Mouse (Mus musculus) lung, postnatal 0 days (tissue): ENCODE results near the gene Gtf3c1. TPM values are rescaled to one million over a fixed set of nuclear protein-coding genes. Genes with fewer than 3 reads are reported as not detected.

Experiments
- ATAC-seq: fragments of 200-750 bp; cut with Nextera tagmentation; 2 replicates; pipeline ENCODE4 v1.8.0; 2017; ENCODE audit warnings: moderate library complexity
- DNase-seq: peaks from one replicate; pipeline ENCODE4 v3.0.0-alpha.2; 2016; ENCODE audit warnings: low spot score
- H3K27ac ChIP-seq: fragments of 300-500 bp; sonication (generic); 2 replicates; pipeline ENCODE4 v1.5.1; 2014; ENCODE audit warnings: antibody characterized with exemption, mild to moderate bottlenecking, low read length, mixed read lengths
- H3K27me3 ChIP-seq: fragments of 300-500 bp; sonication (generic); replicated peaks from 2 replicates; pipeline ENCODE4 v1.6.1; 2014; ENCODE audit warnings: low read length, mixed read lengths; ENCODE audit not compliant: insufficient read depth
- H3K36me3 ChIP-seq: fragments of 300-500 bp; sonication (generic); 2 replicates; pipeline ENCODE4 v1.6.1; 2014; ENCODE audit warnings: low read length, mixed read lengths; ENCODE audit not compliant: insufficient read depth
- H3K4me1 ChIP-seq: fragments of 300-500 bp; sonication (generic); 2 replicates; pipeline ENCODE4 v1.6.1; 2014; ENCODE audit warnings: antibody characterized with exemption, low read depth, low read length, mixed read lengths; ENCODE audit not compliant: insufficient read depth
- H3K4me2 ChIP-seq: fragments of 300-500 bp; sonication (generic); replicated peaks from 2 replicates; pipeline ENCODE4 v1.6.1; 2014; ENCODE audit warnings: low read depth, mild to moderate bottlenecking, low read length, moderate library complexity, mixed read lengths
- H3K4me3 ChIP-seq: fragments of 300-500 bp; sonication (generic); 2 replicates; pipeline ENCODE4 v1.5.1; 2014; ENCODE audit warnings: low read depth, low read length
- H3K9ac ChIP-seq: fragments of 300-500 bp; sonication (generic); replicated peaks from 2 replicates; pipeline ENCODE4 v1.6.1; 2014; ENCODE audit warnings: low read depth, mild to moderate bottlenecking
- H3K9me3 ChIP-seq: fragments of 300-500 bp; sonication (generic); 2 replicates; pipeline ENCODE4 v1.6.1; 2016; ENCODE audit warnings: low read length, mixed read lengths
- CTCF ChIP-seq: IDR thresholded peaks from 2 replicates; pipeline ENCODE4 v1.5.1; 2016; ENCODE audit warnings: antibody characterized with exemption, mild to moderate bottlenecking
- EP300 ChIP-seq: IDR thresholded peaks from 2 replicates; pipeline ENCODE4 v1.6.1; 2016; ENCODE audit warnings: antibody characterized with exemption, mild to moderate bottlenecking, control low read depth
- WGBS: fragments of 180-500 bp; shearing (Covaris S2); extraction: QIAGEN DNeasy Blood & Tissue Kit; methylation state at CpG from one replicate; pipeline ENCODE4 v1.1.7; 2014; 5-methylcytosine and 5-hydroxymethylcytosine counted together
- polyA plus RNA-seq: library from polyadenylated mRNA; unstranded; fragments of >200 nt; fragmentation: Nextera tagmentation; extraction: Ambion mirVana; gene quantifications from 2 replicates; pipeline ENCODE4 v1.2.1, GENCODE M21; 2015

The Gtf3c1 gene
- polyA plus RNA-seq, 1 experiment from 2014 or later = 13.6 TPM

DNA sequence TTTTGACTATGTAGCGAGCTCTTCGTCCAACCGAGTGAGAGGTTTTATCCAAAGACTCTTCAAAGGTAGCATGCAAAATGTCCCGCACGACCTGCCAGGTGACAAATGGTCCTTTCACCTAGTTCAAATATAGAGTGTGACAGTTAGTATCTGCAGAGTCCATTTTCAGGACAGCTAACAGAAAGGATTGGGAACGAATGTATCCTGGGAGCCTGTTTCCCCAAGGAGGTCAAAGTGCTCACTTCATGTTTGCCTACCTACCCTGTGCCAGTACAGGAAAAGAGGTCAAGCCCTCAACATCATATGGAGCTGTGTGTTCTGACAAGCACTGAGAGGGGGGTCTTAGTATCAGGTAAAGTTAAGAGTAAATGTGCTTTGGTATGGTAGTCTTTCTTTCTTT lies 50.1 kb downstream of the Gtf3c1 start:
- no peak overlapping the region for H3K27ac ChIP-seq
- H3K9me3 ChIP-seq = no peaks in the 10 kb centered on the region
- H3K4me2 ChIP-seq = no peak overlapping the region
- ATAC-seq (no peak), DNase-seq (no peak)
- H3K9ac ChIP-seq = no peak overlapping the region
- no peak overlapping the region for H3K4me3 ChIP-seq
- no peaks in the 10 kb centered on the region for H3K4me1 ChIP-seq
- WGBS = 81% methylated on average over 6 of the region's 6 CpGs
- H3K36me3 ChIP-seq = peaks cover 74% of the 10 kb centered on the region
- no peaks in the 10 kb centered on the region for H3K27me3 ChIP-seq
- TF ChIP-seq EP300 = no peak
- no peak for TF ChIP-seq CTCF

DNA sequence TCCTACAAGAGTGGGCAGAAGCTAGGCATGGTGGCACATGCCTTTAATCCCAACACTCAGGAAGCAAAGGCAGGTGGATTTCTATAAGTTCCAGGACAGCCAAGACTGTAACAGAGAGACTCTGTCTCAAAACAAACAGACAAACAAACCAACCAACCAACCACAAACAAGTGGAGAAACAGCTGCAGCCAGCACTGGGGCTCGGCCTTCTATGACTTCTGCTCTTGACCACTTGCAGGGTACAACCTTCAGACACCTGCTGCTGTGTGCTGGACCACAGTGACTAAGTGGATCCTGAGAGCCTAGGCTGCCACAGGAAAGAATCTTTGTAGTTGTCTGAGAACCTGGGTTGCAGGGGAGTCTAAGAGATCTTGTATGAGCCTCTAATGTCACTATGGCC lies 58.6 kb downstream of the Gtf3c1 start:
- TF ChIP-seq EP300 (no peak), CTCF (no peak)
- no peaks in the 10 kb centered on the region for H3K9me3 ChIP-seq
- peaks cover 79% of the 10 kb centered on the region for H3K36me3 ChIP-seq
- H3K9ac ChIP-seq = no peak overlapping the region
- no peak for DNase-seq
- no peak overlapping the region for H3K4me2 ChIP-seq
- no peak overlapping the region for H3K4me3 ChIP-seq
- WGBS = 82% methylated on average over 1 of the region's 1 CpGs
- no peak for ATAC-seq
- H3K4me1 ChIP-seq = no peaks in the 10 kb centered on the region
- H3K27ac ChIP-seq = no peak overlapping the region
- no peaks in the 10 kb centered on the region for H3K27me3 ChIP-seq

DNA sequence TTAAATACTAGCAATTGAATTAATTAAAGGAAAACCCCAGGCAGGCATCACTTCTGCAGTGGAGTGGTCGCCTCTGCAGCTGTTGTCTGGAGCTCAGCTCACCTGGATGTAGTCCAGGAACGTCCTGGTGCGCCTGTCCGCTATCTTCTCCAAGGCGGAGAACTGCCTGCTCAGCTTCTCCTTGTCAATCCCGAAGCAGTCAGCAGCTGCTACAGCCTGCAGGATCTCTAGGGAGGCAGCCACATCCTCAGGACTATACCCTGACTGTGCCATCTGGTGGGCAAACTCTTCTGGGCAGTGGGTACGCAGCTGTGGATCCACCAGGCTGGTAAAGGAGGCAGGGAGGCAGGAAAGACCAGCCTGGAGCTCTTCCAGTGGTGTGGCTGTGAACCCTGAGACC lies 62.2 kb downstream of the Gtf3c1 start:
- TF ChIP-seq EP300 (no peak), CTCF (no peak)
- Histone ChIP-seq H3K9ac (no peak overlapping the region), H3K4me2 (no peak overlapping the region), H3K27me3 (no peaks in the 10 kb centered on the region), H3K27ac (no peak overlapping the region), H3K4me3 (no peak overlapping the region), H3K9me3 (no peaks in the 10 kb centered on the region), H3K36me3 (peaks cover 76% of the 10 kb centered on the region), H3K4me1 (no peaks in the 10 kb centered on the region)
- DNase-seq = no peak
- 87% methylated on average over 7 of the region's 7 CpGs for WGBS
- ATAC-seq = no peak

DNA sequence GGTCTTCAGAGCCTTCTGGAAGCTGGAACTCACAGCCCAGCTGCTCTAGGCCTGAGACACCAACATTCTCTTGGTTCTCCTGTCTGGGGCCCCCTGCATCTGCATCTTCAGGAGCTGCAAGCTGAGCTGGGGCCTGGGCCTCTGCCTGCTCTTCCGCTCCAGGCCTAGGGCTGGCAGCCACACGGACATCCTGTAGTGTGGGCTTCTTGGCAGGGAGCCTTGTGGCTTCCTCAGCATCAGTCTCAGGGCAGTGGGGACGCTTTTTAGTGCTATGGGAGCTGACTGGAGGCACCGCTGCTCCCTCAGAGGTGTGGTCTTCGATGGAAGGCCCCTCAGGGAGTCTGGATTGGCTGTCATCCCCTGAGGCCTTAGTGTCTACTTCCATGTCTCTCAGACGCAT lies 63.7 kb downstream of the Gtf3c1 start:
- no peak for DNase-seq
- Histone ChIP-seq H3K27me3 (no peaks in the 10 kb centered on the region), H3K4me2 (no peak overlapping the region), H3K36me3 (peaks cover 68% of the 10 kb centered on the region), H3K27ac (no peak overlapping the region), H3K9ac (no peak overlapping the region), H3K9me3 (no peaks in the 10 kb centered on the region), H3K4me3 (no peak overlapping the region), H3K4me1 (no peaks in the 10 kb centered on the region)
- 58% methylated on average over 6 of the region's 6 CpGs for WGBS
- TF ChIP-seq EP300 = no peak
- 0 out of 2 replicates have a peak, but pooled peaks have one; percentile 22 for ATAC-seq

DNA sequence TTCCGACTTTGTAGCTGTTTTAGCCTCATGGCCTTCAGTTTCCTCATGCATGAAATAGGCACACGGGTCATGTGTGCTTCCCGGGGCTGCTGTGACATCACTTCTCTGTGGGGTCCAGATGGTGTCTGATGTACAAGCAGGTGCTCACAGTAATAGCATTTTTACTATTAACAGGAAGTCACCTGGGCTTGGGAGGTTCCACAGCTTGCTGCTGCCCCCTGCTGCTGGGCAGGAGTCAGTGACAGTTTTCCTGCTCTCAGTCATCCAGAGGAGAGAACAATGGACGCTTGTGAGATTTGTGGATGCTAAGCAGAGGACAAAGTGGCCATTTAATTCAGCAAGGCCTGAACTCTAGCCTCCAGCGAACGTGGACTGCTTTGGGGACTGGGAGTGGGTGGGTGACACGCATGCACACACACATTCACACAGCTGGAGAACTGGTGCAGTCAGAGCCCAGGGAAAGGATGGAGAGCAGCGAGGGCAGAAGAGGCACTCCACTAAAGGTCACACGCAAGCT lies 68.7 kb downstream of the Gtf3c1 start:
- H3K9me3 ChIP-seq = no peaks in the 10 kb centered on the region
- no peak overlapping the region for H3K9ac ChIP-seq
- peaks cover 4% of the 10 kb centered on the region; the same call in 1 of the 2 replicates for H3K4me1 ChIP-seq
- ATAC-seq (peak; percentile 47), DNase-seq (peak; percentile 70)
- TF ChIP-seq EP300 = no peak
- peak; percentile 91 for TF ChIP-seq CTCF
- H3K27me3 ChIP-seq = no peaks in the 10 kb centered on the region
- no peak overlapping the region for H3K4me3 ChIP-seq
- H3K36me3 ChIP-seq = peaks cover 22% of the 10 kb centered on the region
- 50% methylated on average over 9 of the region's 9 CpGs for WGBS
- H3K27ac ChIP-seq = no peak overlapping the region
- H3K4me2 ChIP-seq = no peak overlapping the region

DNA sequence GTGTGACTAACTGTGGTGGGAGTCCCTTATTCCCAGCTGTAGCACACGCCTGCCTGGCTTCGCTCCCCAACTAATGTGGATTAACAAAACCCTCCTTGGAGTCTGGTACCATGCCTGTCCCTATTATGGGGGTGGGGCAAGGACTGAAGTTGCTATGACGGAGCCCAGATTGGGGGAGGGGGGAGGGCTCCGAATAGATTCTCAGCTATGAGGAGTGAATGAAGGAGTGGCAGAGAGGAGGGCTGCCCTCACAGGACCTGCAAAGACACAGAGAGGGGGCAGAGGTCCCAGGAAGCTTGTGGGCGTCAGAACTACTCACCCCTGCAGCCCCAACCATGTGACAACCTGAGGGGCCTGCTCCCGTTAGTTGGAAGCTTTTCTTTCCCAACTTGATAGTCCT lies 69.2 kb downstream of the Gtf3c1 start:
- H3K4me2 ChIP-seq = no peak overlapping the region
- no peak for TF ChIP-seq CTCF
- no peak for TF ChIP-seq EP300

More for the DNA sequence above, 69.2 kb downstream of the Gtf3c1 start:
- 67% methylated on average over 6 of the region's 6 CpGs for WGBS
- Histone ChIP-seq H3K27me3 (no peaks in the 10 kb centered on the region), H3K4me3 (no peak overlapping the region), H3K27ac (no peak overlapping the region), H3K4me1 (peaks cover 4% of the 10 kb centered on the region; the same call in 1 of the 2 replicates), H3K9ac (no peak overlapping the region), H3K9me3 (no peaks in the 10 kb centered on the region), H3K36me3 (peaks cover 19% of the 10 kb centered on the region)
- ATAC-seq (no peak), DNase-seq (no peak)
